Mouse (Mus musculus) fat pad, adult 2 months (tissue): ENCODE results near the gene Gm13078.

ENCODE experiments used
- DNase-seq: peaks from one replicate; pipeline ENCODE4 v3.0.0-alpha.2; 2011; ENCODE audit warnings: low read depth, low spot score; ENCODE audit errors: extremely low read depth

The Gm13078 gene

GRCm38 (mm10) chr4:143719155-143719554 is at the start of gene Gm13078:
Gene Gm13078, plus strand, starts transcription at chr4:143719455.
- no peak for DNase-seq

- DNase-seq: no peak
Measured at GRCm38 (mm10) chr4:143702611-143703010, 16.6 kb upstream of the Gm13078 start, which contains the start of gene Gm13089. Gene Gm13089, minus strand, starts transcription at chr4:143702711.
